Mouse (Mus musculus): Measurements from ENCODE around the gene P2ry12. TPM values are rescaled to one million over a fixed set of nuclear protein-coding genes. Genes with fewer than 3 reads are reported as not detected.
A peak's percentile ranks its signal among the peaks of the same experiment; 100 is the strongest.

The P2ry12 gene
- polyA plus RNA-seq (2015; fragmentation: Nextera tagmentation; extraction: Ambion mirVana), result 4.9 and 6.4 TPM in 2 replicates

GRCm38 (mm10) chr3:59262704-59263103 is at the start of gene P2ry12:
P2ry12 (minus strand) TSS chr3:59262871.
- Histone ChIP-seq H3K36me3 (ENCODE audit: control insufficient read depth, insufficient read depth, low read length) (0 out of 2 replicates have a peak, but pooled peaks cover 5% of the 10 kb centered on the region), H3K9ac (ENCODE audit: low read depth, low read length) (no peak within 1 kb of the TSS), H3K4me1 (ENCODE audit: control insufficient read depth, insufficient read depth, low read length) (peaks cover 6% of the 10 kb centered on the region), H3K27ac (ENCODE audit: low read length) (no peak within 1 kb of the TSS), H3K27me3 (ENCODE audit: control insufficient read depth, insufficient read depth, low read depth, low read length) (no peaks in the 10 kb centered on the region), H3K9me3 (replicated peaks; ENCODE audit: control insufficient read depth, low read length, poor library complexity, severe bottlenecking) (no peaks in the 10 kb centered on the region), H3K4me2 (ENCODE audit: low read length) (peak within 1 kb of the TSS; percentile 10; the same call in 1 of the 2 replicates), H3K4me3 (ENCODE audit: low read depth, low read length) (no peak within 1 kb of the TSS; the same call in 1 of the 2 replicates)
- 13% methylated on average over 7 of the region's 7 CpGs for WGBS
- ATAC-seq, result no peak

GRCm38 (mm10) chr3:59305518-59305917 is 42.8 kb upstream of the P2ry12 start:
- Histone ChIP-seq H3K9me3 (replicated peaks; ENCODE audit: control insufficient read depth, low read length, poor library complexity, severe bottlenecking) (no peaks in the 10 kb centered on the region), H3K27ac (ENCODE audit: low read length) (no peak overlapping the region), H3K9ac (ENCODE audit: low read depth, low read length) (no peak overlapping the region), H3K4me2 (ENCODE audit: low read length) (no peak overlapping the region), H3K4me1 (ENCODE audit: control insufficient read depth, insufficient read depth, low read length) (no peaks in the 10 kb centered on the region), H3K4me3 (ENCODE audit: low read depth, low read length) (no peak overlapping the region), H3K36me3 (ENCODE audit: control insufficient read depth, insufficient read depth, low read length) (no peaks in the 10 kb centered on the region), H3K27me3 (ENCODE audit: control insufficient read depth, insufficient read depth, low read depth, low read length) (no peaks in the 10 kb centered on the region)
- ATAC-seq, result no peak
- 96% methylated on average over 2 of the region's 2 CpGs for WGBS

- no peaks in the 10 kb centered on the region for H3K4me1 ChIP-seq (ENCODE audit: control insufficient read depth, insufficient read depth, low read length)
- over 99% methylated on average over 5 of the region's 5 CpGs for WGBS
- H3K4me2 ChIP-seq (ENCODE audit: low read length), result no peak overlapping the region
- H3K9me3 ChIP-seq (replicated peaks; ENCODE audit: control insufficient read depth, low read length, poor library complexity, severe bottlenecking), result no peaks in the 10 kb centered on the region
- no peaks in the 10 kb centered on the region for H3K27me3 ChIP-seq (ENCODE audit: control insufficient read depth, insufficient read depth, low read depth, low read length)
- ATAC-seq, result no peak
- no peak overlapping the region for H3K4me3 ChIP-seq (ENCODE audit: low read depth, low read length)
- no peaks in the 10 kb centered on the region for H3K36me3 ChIP-seq (ENCODE audit: control insufficient read depth, insufficient read depth, low read length)
- H3K27ac ChIP-seq (ENCODE audit: low read length), result no peak overlapping the region
- H3K9ac ChIP-seq (ENCODE audit: low read depth, low read length), result no peak overlapping the region
Measured at GRCm38 (mm10) chr3:59304944-59305343, 42.3 kb upstream of the P2ry12 start.

DNA sequence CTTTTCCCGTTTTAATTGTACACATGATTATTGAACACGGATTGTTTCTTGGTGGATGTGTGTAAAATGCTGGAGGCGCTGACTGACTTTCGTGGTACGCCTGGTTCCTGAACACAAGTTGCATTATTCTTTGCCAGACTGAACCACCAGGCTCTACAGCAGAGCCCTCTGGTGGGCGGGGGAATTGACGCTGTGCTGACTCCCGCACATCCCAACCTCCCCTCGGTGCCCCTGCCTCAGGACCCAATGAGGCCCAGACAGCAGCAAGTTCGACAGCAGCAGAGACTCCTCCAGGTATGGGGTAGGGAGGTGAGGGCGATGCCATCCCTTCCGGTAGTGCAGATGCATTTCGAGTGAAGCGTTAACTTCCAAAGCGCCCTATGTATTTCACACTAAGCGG is 35.0 kb upstream of the P2ry12 start:
- Histone ChIP-seq H3K4me1 (ENCODE audit: control insufficient read depth, insufficient read depth, low read length) (no peaks in the 10 kb centered on the region), H3K27me3 (ENCODE audit: control insufficient read depth, insufficient read depth, low read depth, low read length) (no peaks in the 10 kb centered on the region), H3K9ac (ENCODE audit: low read depth, low read length) (no peak overlapping the region), H3K9me3 (replicated peaks; ENCODE audit: control insufficient read depth, low read length, poor library complexity, severe bottlenecking) (no peaks in the 10 kb centered on the region), H3K27ac (ENCODE audit: low read length) (no peak overlapping the region), H3K4me2 (ENCODE audit: low read length) (no peak overlapping the region), H3K36me3 (ENCODE audit: control insufficient read depth, insufficient read depth, low read length) (no peaks in the 10 kb centered on the region), H3K4me3 (ENCODE audit: low read depth, low read length) (no peak overlapping the region)
- WGBS, result 88% methylated on average over 16 of the region's 16 CpGs
- ATAC-seq, result no peak

DNA sequence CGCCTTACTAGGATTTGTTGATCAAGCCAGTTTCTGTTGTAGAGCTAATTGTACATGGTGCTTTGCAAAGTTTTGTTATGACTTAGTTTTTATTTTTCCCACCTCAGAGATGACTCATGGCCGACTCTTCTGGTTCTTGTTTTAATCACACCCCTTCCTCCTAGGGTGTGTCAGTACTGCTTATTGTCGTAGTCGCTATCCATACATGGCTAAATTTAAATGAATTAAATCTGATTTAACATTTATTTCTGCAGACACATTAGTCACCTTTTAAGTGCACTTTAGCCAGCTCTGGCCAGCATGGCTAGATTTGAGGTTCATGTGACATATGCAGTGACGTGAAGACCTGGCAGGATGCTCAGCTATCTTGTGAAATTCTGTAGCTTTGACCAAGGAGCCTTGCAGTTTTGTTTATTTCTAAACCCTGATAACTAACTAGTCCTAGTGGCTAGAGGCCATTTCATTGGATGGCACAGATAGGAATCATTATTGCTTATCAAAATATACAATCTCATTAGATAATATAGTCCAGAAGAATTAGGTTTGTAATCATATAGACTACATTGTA is 34.0 kb upstream of the P2ry12 start:
- Histone ChIP-seq H3K4me2 (ENCODE audit: low read length) (no peak overlapping the region), H3K9ac (ENCODE audit: low read depth, low read length) (no peak overlapping the region), H3K27me3 (ENCODE audit: control insufficient read depth, insufficient read depth, low read depth, low read length) (no peaks in the 10 kb centered on the region), H3K27ac (ENCODE audit: low read length) (no peak overlapping the region), H3K4me3 (ENCODE audit: low read depth, low read length) (no peak overlapping the region), H3K4me1 (ENCODE audit: control insufficient read depth, insufficient read depth, low read length) (no peaks in the 10 kb centered on the region), H3K36me3 (ENCODE audit: control insufficient read depth, insufficient read depth, low read length) (no peaks in the 10 kb centered on the region), H3K9me3 (replicated peaks; ENCODE audit: control insufficient read depth, low read length, poor library complexity, severe bottlenecking) (no peaks in the 10 kb centered on the region)
- WGBS, result 96% methylated on average over 5 of the region's 5 CpGs
- no peak for ATAC-seq

GRCm38 (mm10) chr3:59295699-59296562 is 33.3 kb upstream of the P2ry12 start:
- Histone ChIP-seq H3K4me3 (ENCODE audit: low read depth, low read length) (no peak overlapping the region), H3K9me3 (replicated peaks; ENCODE audit: control insufficient read depth, low read length, poor library complexity, severe bottlenecking) (no peaks in the 10 kb centered on the region), H3K4me2 (ENCODE audit: low read length) (no peak overlapping the region), H3K9ac (ENCODE audit: low read depth, low read length) (no peak overlapping the region), H3K27me3 (ENCODE audit: control insufficient read depth, insufficient read depth, low read depth, low read length) (no peaks in the 10 kb centered on the region), H3K4me1 (ENCODE audit: control insufficient read depth, insufficient read depth, low read length) (no peaks in the 10 kb centered on the region), H3K27ac (ENCODE audit: low read length) (no peak overlapping the region), H3K36me3 (ENCODE audit: control insufficient read depth, insufficient read depth, low read length) (no peaks in the 10 kb centered on the region)
- 94% methylated on average over 16 of the region's 16 CpGs for WGBS
- ATAC-seq, result no peak

- 0 out of 2 replicates have a peak, but pooled peaks have one; percentile 25 for ATAC-seq
- 73% methylated on average over 5 of the region's 5 CpGs for WGBS
- H3K4me3 ChIP-seq (ENCODE audit: low read depth, low read length), result no peak overlapping the region
Measured at GRCm38 (mm10) chr3:59293437-59294199, 30.9 kb upstream of the P2ry12 start.

DNA sequence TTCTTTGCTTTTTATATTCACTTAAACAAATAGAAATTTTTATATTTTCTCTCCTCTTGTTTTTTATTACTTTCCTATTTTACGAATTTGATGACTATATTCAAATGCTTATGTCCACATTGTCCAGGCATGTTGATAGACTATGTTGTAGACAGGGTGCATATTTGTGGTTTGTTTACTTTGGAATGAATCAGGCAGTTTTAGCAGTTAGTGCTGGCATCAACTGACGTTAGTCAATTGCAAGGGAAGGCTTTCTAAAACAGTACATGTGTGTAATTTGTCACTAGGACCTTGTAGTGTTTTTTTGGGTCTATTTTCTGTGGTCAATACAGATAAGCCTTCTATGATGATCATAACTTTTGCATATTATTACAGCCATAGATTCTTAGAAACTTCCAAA is 27.9 kb upstream of the P2ry12 start:
- Histone ChIP-seq H3K27ac (ENCODE audit: low read length) (no peak overlapping the region), H3K9ac (ENCODE audit: low read depth, low read length) (no peak overlapping the region), H3K27me3 (ENCODE audit: control insufficient read depth, insufficient read depth, low read depth, low read length) (no peaks in the 10 kb centered on the region), H3K36me3 (ENCODE audit: control insufficient read depth, insufficient read depth, low read length) (no peaks in the 10 kb centered on the region), H3K9me3 (replicated peaks; ENCODE audit: control insufficient read depth, low read length, poor library complexity, severe bottlenecking) (no peaks in the 10 kb centered on the region), H3K4me1 (ENCODE audit: control insufficient read depth, insufficient read depth, low read length) (no peaks in the 10 kb centered on the region), H3K4me3 (ENCODE audit: low read depth, low read length) (no peak overlapping the region), H3K4me2 (ENCODE audit: low read length) (no peak overlapping the region)
- 82% methylated on average over 2 of the region's 2 CpGs for WGBS
- no peak for ATAC-seq

More at GRCm38 (mm10) chr3:59293437-59294199, 30.9 kb upstream of the P2ry12 start:
- Histone ChIP-seq H3K9ac (ENCODE audit: low read depth, low read length) (no peak overlapping the region), H3K27ac (ENCODE audit: low read length) (no peak overlapping the region), H3K27me3 (ENCODE audit: control insufficient read depth, insufficient read depth, low read depth, low read length) (no peaks in the 10 kb centered on the region), H3K4me2 (ENCODE audit: low read length) (no peak overlapping the region), H3K4me1 (ENCODE audit: control insufficient read depth, insufficient read depth, low read length) (no peaks in the 10 kb centered on the region), H3K9me3 (replicated peaks; ENCODE audit: control insufficient read depth, low read length, poor library complexity, severe bottlenecking) (no peaks in the 10 kb centered on the region), H3K36me3 (ENCODE audit: control insufficient read depth, insufficient read depth, low read length) (no peaks in the 10 kb centered on the region)
